Mouse (Mus musculus) kidney, adult 2 months (tissue): ENCODE results near the gene Tmprss12.

ENCODE experiments used
- CTCF ChIP-seq: fragments of 200-500 bp; conservative IDR thresholded peaks from 2 replicates; pipeline ENCODE4 v1.5.1; 2011; ENCODE audit warnings: low read depth, mild to moderate bottlenecking, control low read depth, low read length, moderate library complexity, mixed read lengths; ENCODE audit not compliant: insufficient read depth, insufficient read length
- POLR2A ChIP-seq: fragments of 200-500 bp; IDR thresholded peaks from one replicate; pipeline ENCODE4 v1.6.1; 2011; ENCODE audit warnings: low read depth, low read length, control low read depth

DNA sequence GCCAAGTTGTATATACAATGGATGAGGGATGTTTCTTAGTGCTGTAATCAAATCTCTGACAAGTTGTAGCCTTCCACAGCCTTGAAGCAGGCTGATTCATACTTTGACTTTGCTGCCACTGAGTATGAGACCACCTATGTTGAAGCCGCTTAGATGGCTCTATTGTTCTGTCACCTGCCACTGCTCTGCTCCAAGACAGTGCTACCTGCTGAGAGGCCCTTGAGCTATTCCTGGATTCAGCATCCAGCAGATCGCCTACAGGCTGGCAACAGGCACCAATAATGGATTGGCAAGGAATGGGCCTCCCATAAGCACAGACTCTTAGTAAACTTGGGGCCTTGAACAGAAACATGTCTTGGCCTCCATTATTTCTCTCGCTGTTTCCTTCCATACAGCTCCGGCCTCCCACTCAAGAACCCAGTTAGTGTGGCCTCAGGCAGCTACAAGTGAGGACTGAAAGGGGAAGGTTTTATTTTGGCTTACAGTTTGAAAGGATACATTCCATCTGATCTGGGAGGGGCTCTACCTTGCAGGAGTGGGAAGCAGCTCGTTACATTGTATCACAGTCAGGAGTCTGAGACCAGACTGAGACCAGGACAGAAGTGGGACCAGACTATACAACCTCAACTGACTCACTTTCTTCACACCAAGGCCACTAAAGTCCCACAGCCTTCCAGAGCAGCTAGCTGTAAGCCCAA, 34.0 kb downstream of the Tmprss12 start:
- TF ChIP-seq CTCF (no peak), POLR2A (no peak)
